Mouse (Mus musculus) midbrain, embryonic 16.5 days (tissue): ENCODE results near the gene Cnnm2. TPM values are rescaled to one million over a fixed set of nuclear protein-coding genes. Genes with fewer than 3 reads are reported as not detected.
"Not testable (repeated sequence)": the region's sequence is repeated elsewhere in the genome, so short reads cannot be mapped to it uniquely, and the experiment has no call there.

Experiments
- ATAC-seq: fragments of 200-750 bp; cut with Nextera tagmentation; 2 replicates; pipeline ENCODE4 v1.8.0; 2017; ENCODE audit warnings: moderate TSS enrichment
- H3K27ac ChIP-seq: fragments of 300-500 bp; sonication (generic); 2 replicates; pipeline ENCODE4 v1.5.1; 2014; ENCODE audit warnings: mild to moderate bottlenecking, low read length, mixed read lengths
- H3K27me3 ChIP-seq: fragments of 300-500 bp; sonication (generic); 2 replicates; pipeline ENCODE4 v1.6.1; 2014; ENCODE audit warnings: low read depth, low read length, mixed read lengths; ENCODE audit not compliant: control insufficient read depth, insufficient read depth
- H3K36me3 ChIP-seq: fragments of 300-500 bp; sonication (generic); 2 replicates; pipeline ENCODE4 v1.6.1; 2014; ENCODE audit warnings: mild to moderate bottlenecking, low read length, moderate library complexity, mixed read lengths; ENCODE audit not compliant: control insufficient read depth, insufficient read depth
- H3K4me1 ChIP-seq: fragments of 300-500 bp; sonication (generic); 2 replicates; pipeline ENCODE4 v1.6.1; 2014; ENCODE audit warnings: mild to moderate bottlenecking, low read length, mixed read lengths; ENCODE audit not compliant: control insufficient read depth, insufficient read depth
- H3K4me2 ChIP-seq: fragments of 300-500 bp; sonication (generic); 2 replicates; pipeline ENCODE4 v1.6.1; 2014; ENCODE audit warnings: mild to moderate bottlenecking, low read length, mixed read lengths
- H3K4me3 ChIP-seq: fragments of 300-500 bp; sonication (generic); 2 replicates; pipeline ENCODE4 v1.5.1; 2014; ENCODE audit warnings: low read depth, mild to moderate bottlenecking, low read length, moderate library complexity, mixed read lengths
- H3K9ac ChIP-seq: fragments of 300-500 bp; sonication (generic); 2 replicates; pipeline ENCODE4 v1.6.1; 2014; ENCODE audit warnings: low read depth, low read length, mixed read lengths
- H3K9me3 ChIP-seq: fragments of 300-500 bp; sonication (generic); replicated peaks from 2 replicates; pipeline ENCODE4 v1.6.1; 2014; ENCODE audit warnings: mild to moderate bottlenecking, low read length, mixed read lengths; ENCODE audit not compliant: control insufficient read depth, poor library complexity, severe bottlenecking
- WGBS: fragments of 180-500 bp; shearing (Covaris S2); extraction: QIAGEN DNeasy Blood & Tissue Kit; methylation state at CpG from one replicate; pipeline ENCODE4 v1.1.7; 2014; 5-methylcytosine and 5-hydroxymethylcytosine counted together
- polyA plus RNA-seq: library from polyadenylated mRNA; unstranded; fragments of >200 nt; fragmentation: Nextera tagmentation; extraction: Ambion mirVana; gene quantifications from 2 replicates; pipeline ENCODE4 v1.2.1, GENCODE M21; 2015

Gene Cnnm2
- polyA plus RNA-seq, 1 experiment from 2014 or later, result 6.8 TPM

DNA sequence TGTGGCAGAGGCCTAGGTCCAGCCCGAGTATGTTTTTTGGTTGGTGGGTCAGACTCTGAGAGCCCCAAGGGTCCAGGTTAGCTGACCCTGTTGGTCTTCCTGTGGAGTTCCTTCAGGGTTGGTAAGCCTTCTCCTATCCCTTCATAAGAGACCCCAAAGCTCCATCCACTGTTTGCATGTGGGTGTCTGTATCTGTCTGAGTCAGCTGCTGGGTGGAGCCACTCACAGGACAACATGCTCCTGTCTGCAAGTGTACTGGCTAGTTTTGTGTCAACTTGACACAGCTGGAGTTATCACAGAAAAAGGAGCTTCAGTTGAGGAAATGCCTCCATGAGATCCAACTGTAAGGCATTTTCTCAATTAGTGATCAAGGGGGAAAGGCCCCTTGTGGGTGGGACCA is 17.7 kb downstream of the Cnnm2 start:
- not testable (repeated sequence) for H3K27me3 ChIP-seq, H3K4me2 ChIP-seq, ATAC-seq, H3K27ac ChIP-seq, H3K36me3 ChIP-seq, H3K9ac ChIP-seq, H3K4me1 ChIP-seq, H3K9me3 ChIP-seq, H3K4me3 ChIP-seq
- 93% methylated on average over 1 of the region's 1 CpGs for WGBS

- peaks cover 5% of the 10 kb centered on the region for H3K4me1 ChIP-seq
- H3K27me3 ChIP-seq, result no peaks in the 10 kb centered on the region
- no peaks in the 10 kb centered on the region for H3K36me3 ChIP-seq
- H3K4me3 ChIP-seq, result no peak overlapping the region
- no peak overlapping the region for H3K4me2 ChIP-seq
- H3K27ac ChIP-seq, result no peak overlapping the region
- H3K9me3 ChIP-seq, result no peaks in the 10 kb centered on the region
- 62% methylated on average over 5 of the region's 5 CpGs for WGBS
- no peak overlapping the region for H3K9ac ChIP-seq
- no peak for ATAC-seq
Observed at GRCm38 (mm10) chr19:46784038-46784437, 22.6 kb downstream of the Cnnm2 start.

- H3K4me2 ChIP-seq, result no peak overlapping the region
- H3K27ac ChIP-seq, result no peak overlapping the region
- H3K27me3 ChIP-seq, result no peaks in the 10 kb centered on the region
- H3K9me3 ChIP-seq, result no peaks in the 10 kb centered on the region
- no peak overlapping the region for H3K4me3 ChIP-seq
- 89% methylated on average over 6 of the region's 6 CpGs for WGBS
- no peaks in the 10 kb centered on the region for H3K36me3 ChIP-seq
- no peak for ATAC-seq
- H3K9ac ChIP-seq, result no peak overlapping the region
- peaks cover 5% of the 10 kb centered on the region for H3K4me1 ChIP-seq
Observed at GRCm38 (mm10) chr19:46784502-46784901, 23.1 kb downstream of the Cnnm2 start.

GRCm38 (mm10) chr19:46785633-46786032 is 24.2 kb downstream of the Cnnm2 start:
- H3K9me3 ChIP-seq, result no peaks in the 10 kb centered on the region
- no peaks in the 10 kb centered on the region for H3K36me3 ChIP-seq
- no peak for ATAC-seq
- no peaks in the 10 kb centered on the region for H3K27me3 ChIP-seq
- no peak overlapping the region for H3K4me2 ChIP-seq
- WGBS, result 77% methylated on average over 4 of the region's 4 CpGs
- H3K4me1 ChIP-seq, result peaks cover 5% of the 10 kb centered on the region
- no peak overlapping the region for H3K27ac ChIP-seq
- no peak overlapping the region for H3K4me3 ChIP-seq
- no peak overlapping the region for H3K9ac ChIP-seq

- no peak for ATAC-seq
- no peaks in the 10 kb centered on the region for H3K9me3 ChIP-seq
- H3K4me2 ChIP-seq, result no peak overlapping the region
- no peaks in the 10 kb centered on the region for H3K27me3 ChIP-seq
- H3K9ac ChIP-seq, result no peak overlapping the region
- H3K4me3 ChIP-seq, result no peak overlapping the region
- H3K36me3 ChIP-seq, result no peaks in the 10 kb centered on the region
- no peak overlapping the region for H3K27ac ChIP-seq
- peaks cover 5% of the 10 kb centered on the region for H3K4me1 ChIP-seq
- WGBS, result 90% methylated on average over 1 of the region's 1 CpGs
Observed at GRCm38 (mm10) chr19:46789782-46790181, 28.4 kb downstream of the Cnnm2 start.

DNA sequence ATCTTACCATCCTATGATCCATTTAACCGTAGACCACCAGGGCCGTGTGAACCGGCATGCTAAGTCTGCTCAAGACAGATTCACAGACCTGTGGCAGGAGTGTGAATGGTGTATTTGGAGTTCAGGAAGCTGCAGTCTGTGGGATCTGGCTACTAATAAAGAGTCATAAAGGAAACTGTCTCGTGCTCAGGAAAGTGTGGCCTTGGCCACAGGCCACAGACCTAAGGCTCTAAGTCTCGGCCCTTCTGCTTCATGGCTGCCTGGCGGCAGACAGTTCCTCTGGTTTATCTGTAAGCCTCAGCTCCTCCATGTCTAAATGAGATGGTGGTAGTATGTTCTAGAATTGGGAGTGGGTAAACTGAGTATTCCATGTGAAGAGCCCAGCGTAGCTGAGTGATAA is 30.0 kb downstream of the Cnnm2 start:
- no peak overlapping the region for H3K9ac ChIP-seq
- WGBS, result 94% methylated on average over 7 of the region's 7 CpGs
- no peaks in the 10 kb centered on the region for H3K9me3 ChIP-seq
- no peak for ATAC-seq
- no peak overlapping the region for H3K27ac ChIP-seq
- no peaks in the 10 kb centered on the region for H3K27me3 ChIP-seq
- H3K36me3 ChIP-seq, result no peaks in the 10 kb centered on the region
- no peak overlapping the region for H3K4me2 ChIP-seq
- H3K4me1 ChIP-seq, result no peaks in the 10 kb centered on the region
- H3K4me3 ChIP-seq, result no peak overlapping the region

DNA sequence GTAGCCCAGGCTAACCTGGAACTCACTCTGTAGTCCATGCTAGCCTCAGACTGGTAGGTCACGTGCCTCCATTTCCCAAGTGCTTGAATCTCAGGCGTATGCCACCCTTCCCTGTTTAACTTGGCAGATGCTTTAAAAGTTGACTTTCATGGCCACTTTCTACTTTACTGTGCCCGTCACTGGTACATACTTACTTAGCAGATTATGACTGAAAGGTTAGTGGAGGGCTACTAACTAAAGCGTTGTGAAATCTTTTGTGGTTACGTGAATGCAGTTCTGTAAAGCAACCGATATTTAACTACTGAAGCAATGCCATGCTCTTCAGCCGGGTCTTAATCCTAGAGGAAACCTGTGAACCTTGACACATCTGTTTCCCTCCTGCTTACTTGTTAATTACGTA is 30.5 kb downstream of the Cnnm2 start:
- Histone ChIP-seq H3K4me3 (no peak overlapping the region), H3K9ac (no peak overlapping the region), H3K36me3 (no peaks in the 10 kb centered on the region), H3K27me3 (no peaks in the 10 kb centered on the region), H3K4me1 (no peaks in the 10 kb centered on the region), H3K4me2 (no peak overlapping the region), H3K27ac (no peak overlapping the region), H3K9me3 (no peaks in the 10 kb centered on the region)
- 61% methylated on average over 8 of the region's 8 CpGs for WGBS
- no peak for ATAC-seq

GRCm38 (mm10) chr19:46792480-46792879 is 31.1 kb downstream of the Cnnm2 start:
- no peak overlapping the region for H3K9ac ChIP-seq
- no peak overlapping the region for H3K27ac ChIP-seq
- WGBS, result 83% methylated on average over 3 of the region's 3 CpGs
- H3K4me3 ChIP-seq, result no peak overlapping the region
- H3K9me3 ChIP-seq, result no peaks in the 10 kb centered on the region
- no peak overlapping the region for H3K4me2 ChIP-seq
- no peaks in the 10 kb centered on the region for H3K27me3 ChIP-seq
- no peaks in the 10 kb centered on the region for H3K36me3 ChIP-seq
- no peaks in the 10 kb centered on the region for H3K4me1 ChIP-seq
- no peak for ATAC-seq

DNA sequence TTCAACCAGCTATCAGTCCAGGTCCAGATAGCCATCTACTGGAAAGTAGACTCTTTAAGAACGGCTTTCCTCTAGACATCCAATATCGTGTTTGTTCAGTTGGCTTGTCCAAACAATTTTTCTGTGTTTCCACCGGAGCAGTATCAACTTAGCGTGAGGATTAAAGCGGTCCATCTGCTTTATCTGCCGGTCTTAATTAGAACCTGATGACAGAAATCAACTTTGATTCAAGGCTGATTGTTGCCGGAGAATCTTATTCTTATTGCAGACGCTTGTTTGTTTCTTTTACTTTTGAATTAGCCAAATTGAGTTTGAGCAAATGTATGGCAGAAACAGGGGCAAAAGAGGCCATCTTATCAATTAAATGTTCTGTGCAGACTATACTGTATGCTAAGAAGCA is 32.8 kb downstream of the Cnnm2 start:
- ATAC-seq, result no peak
- Histone ChIP-seq H3K4me3 (no peak overlapping the region), H3K36me3 (no peaks in the 10 kb centered on the region), H3K4me2 (no peak overlapping the region), H3K9ac (no peak overlapping the region), H3K27me3 (no peaks in the 10 kb centered on the region), H3K27ac (no peak overlapping the region), H3K9me3 (no peaks in the 10 kb centered on the region), H3K4me1 (no peaks in the 10 kb centered on the region)
- WGBS, result 75% methylated on average over 8 of the region's 8 CpGs
